Mouse (Mus musculus) bone marrow, adult 2 months (tissue): ENCODE measurements at regions not wholly inside any gene's neighbourhood (a gene's known extent, or its start where the extent isn't known, plus 50 kb on each side); places are given as distances from the start of the nearest gene placed in this dataset.

Experiments used
- CTCF ChIP-seq: fragments of 200-500 bp; IDR thresholded peaks from 2 replicates; pipeline ENCODE4 v1.5.1; 2011; ENCODE audit warnings: low read length, control low read depth; ENCODE audit not compliant: control insufficient read depth, insufficient read depth
- POLR2A ChIP-seq: fragments of 200-500 bp; IDR thresholded peaks from 2 replicates; pipeline ENCODE4 v1.6.1; 2011; ENCODE audit warnings: low read depth, mild to moderate bottlenecking, control low read depth, low read length, borderline replicate concordance; ENCODE audit not compliant: control insufficient read depth

GRCm38 (mm10) chr7:36078089-36078654 lies 275.4 kb upstream of the Zfp507 start:
- TF ChIP-seq POLR2A (no peak), CTCF (no peak)
